Mouse (Mus musculus) WW6 (cell line): Measurements from ENCODE around the gene Arpc4.

Experiments used
- DNase-seq: peaks from one replicate; pipeline ENCODE4 v3.0.0-alpha.2; 2013; ENCODE audit warnings: low read depth, low spot score

Gene Arpc4

GRCm38 (mm10) chr6:113404649-113405448 lies 26.9 kb downstream of the Arpc4 start:
- DNase-seq = no peak

- DNase-seq = no peak
Measured at GRCm38 (mm10) chr6:113405483-113405882, 27.6 kb downstream of the Arpc4 start.

- peak; percentile 50 for DNase-seq
Measured at GRCm38 (mm10) chr6:113406683-113407082, 28.8 kb downstream of the Arpc4 start.

DNA sequence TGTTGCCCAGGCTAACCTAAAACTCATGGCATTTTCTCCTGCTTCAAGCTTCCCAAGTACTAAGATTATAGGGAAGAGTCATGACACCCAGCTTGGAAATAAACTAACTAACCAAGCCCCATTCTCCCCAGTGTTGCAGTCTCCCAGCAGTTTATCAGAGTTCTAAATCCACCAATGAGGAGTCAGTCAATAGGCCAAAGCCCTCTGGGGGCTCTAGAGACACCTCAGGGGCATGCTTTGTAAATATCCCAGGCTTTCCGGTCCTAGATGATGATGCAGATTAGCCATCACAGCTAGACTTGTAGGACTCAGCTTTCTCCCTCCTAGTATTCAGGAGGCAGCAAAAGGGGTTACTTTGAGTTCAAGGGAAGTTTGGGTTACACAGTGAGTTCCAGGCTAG lies 32.1 kb downstream of the Arpc4 start:
- no peak for DNase-seq

GRCm38 (mm10) chr6:113416416-113416815 lies 38.5 kb downstream of the Arpc4 start:
- DNase-seq = no peak

GRCm38 (mm10) chr6:113418441-113419198 lies 40.7 kb downstream of the Arpc4 start:
- no peak for DNase-seq

DNA sequence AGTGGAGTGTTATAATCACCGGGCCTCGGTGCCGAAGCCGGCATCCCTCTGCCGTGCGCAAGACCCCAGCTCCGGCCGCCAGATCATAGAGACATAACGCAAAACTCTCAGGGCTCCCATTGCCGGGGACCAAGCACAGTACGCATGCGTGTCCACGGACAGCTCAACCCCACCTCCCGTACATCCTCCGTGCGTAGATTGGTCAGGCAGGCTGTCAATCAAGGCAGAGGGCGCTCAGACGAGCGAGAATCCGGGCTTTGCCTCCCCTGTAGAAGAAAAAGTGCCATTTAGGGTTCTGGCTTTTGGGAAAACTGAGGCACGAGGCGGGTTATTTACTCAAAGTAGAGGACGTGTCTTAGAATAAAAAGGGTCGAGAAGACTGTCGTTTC lies 41.3 kb downstream of the Arpc4 start, which contains the start of gene Rpusd3:
Gene Rpusd3, minus strand, starts transcription at position 142 of the 389 bp plus-strand sequence.
- peak; percentile 99 for DNase-seq

DNA sequence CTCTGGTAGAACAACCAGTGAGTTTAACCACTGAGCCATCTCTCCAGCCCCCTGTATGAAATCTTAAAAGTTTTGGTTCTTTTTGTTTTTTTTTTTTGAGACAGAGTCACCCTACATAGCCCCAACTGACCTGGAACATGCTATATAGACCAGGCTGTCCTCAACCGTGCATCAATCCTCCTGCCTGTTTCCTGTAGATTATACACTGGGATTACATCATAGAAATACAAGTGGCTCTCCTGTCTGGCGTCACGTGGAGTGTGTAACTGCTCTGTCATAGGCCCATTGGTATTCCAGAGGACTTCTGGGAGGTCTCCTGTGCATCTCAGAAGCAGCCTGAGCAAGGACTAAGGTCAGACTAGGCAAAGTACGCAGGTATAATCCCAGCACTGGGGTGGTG lies 45.1 kb downstream of the Arpc4 start:
- no peak for DNase-seq

DNA sequence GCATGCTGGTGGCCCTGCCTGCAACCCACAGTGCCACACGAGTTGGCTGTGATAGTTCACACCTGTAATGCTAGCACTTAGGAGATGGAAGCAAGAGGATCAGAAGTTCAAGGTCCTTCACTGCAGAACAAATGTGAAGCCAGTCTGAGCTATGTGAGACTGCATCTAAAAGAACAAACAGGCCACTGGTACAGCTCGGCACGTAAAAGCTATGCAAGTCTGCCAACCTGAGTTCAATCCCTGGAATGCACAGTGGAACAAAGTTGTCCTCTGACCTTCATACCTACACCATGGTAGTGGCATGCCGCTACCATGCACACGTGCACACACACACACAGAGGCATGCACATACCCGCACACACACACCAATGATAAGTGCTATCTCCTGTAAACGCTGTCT lies 46.3 kb downstream of the Arpc4 start:
- no peak for DNase-seq

DNA sequence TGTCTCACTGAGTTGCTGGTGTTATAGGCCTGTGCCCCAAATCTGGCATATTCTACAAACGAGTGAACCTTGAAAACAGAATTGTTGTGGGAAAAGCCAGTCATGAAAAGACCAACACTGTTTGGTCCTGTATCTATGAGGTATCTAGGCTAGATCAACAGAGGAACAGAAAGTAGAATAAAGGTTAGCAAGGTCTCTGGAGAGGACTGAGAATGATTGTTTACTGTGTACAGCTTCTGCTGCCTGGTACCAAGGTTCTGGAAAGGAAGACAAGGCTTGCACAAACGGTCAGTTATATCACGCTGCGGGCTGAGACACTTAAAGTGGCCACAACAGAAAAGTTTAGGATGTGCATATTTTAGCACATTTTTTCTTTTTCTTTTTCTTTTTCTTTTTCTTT lies 48.8 kb downstream of the Arpc4 start:
- no peak for DNase-seq

GRCm38 (mm10) chr6:113427397-113427796 lies 49.5 kb downstream of the Arpc4 start:
- peak; percentile 74 for DNase-seq

DNA sequence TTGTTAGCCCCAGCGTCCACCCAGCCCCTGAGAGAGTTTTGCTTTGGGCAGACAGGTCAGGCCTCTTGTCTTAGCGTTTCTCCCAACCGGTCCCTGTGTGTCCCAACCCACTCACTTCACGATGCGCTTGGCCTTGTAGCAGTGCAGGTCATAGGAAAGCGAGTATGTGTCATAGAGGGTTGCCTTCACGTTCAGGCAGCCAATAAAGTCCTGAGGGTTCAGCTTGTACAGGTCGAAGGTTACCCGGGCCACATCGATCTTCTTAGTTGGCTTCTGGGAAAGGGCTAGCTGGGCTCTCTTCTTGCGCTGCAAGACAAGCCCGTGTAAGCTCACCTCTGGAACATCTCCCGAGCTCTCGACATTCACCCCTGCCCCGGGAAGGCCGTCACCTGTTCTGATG lies 50.1 kb downstream of the Arpc4 start:
- no peak for DNase-seq

GRCm38 (mm10) chr6:113429965-113430364 lies 52.0 kb downstream of the Arpc4 start:
- DNase-seq = no peak

GRCm38 (mm10) chr6:113430846-113431245 lies 52.9 kb downstream of the Arpc4 start:
- DNase-seq = no peak

DNA sequence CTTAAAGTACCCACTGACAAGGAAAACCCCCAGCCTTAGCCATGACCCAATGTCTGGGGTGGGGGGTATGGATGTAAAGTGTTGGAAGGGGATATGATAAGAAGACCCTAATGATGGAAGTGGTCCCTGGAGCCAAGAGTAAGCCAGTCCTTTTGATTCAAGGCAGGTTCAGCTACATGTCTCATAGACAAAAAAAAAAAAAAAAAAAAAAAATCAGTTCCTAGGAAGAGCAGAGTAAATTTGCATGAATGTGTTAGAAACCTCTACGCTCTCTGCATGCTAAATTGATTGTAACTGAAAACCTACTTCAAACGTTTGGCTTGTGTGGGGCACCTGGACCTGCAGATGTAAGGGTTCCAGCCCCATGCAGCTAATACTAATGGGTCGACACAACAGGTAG lies 53.9 kb downstream of the Arpc4 start:
- no peak for DNase-seq

DNA sequence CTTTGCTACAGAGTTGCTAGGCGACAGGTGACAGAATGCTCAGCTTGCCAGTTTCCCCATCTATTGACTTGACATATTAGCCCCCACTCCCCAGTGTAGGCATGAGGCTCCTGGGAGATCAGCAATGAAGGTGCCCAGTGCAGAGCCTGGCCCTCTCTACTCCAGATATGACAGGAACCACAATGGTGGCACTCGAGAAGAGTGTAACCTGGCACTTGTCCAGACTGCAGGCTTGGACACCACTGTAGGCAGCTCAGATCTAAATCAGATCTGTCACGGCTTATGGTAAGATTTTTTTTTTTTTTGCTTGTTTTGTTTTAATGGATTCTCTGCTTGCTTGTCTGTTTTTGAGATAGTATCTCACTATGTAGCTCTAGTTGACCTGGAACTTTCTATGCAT lies 55.7 kb downstream of the Arpc4 start:
- DNase-seq = no peak

GRCm38 (mm10) chr6:113434691-113435090 lies 56.8 kb downstream of the Arpc4 start:
- no peak for DNase-seq

- no peak for DNase-seq
Measured at GRCm38 (mm10) chr6:113435664-113436205, 57.8 kb downstream of the Arpc4 start, which contains the start of gene Cidec. Cidec (minus strand) TSS chr6:113435760.

DNA sequence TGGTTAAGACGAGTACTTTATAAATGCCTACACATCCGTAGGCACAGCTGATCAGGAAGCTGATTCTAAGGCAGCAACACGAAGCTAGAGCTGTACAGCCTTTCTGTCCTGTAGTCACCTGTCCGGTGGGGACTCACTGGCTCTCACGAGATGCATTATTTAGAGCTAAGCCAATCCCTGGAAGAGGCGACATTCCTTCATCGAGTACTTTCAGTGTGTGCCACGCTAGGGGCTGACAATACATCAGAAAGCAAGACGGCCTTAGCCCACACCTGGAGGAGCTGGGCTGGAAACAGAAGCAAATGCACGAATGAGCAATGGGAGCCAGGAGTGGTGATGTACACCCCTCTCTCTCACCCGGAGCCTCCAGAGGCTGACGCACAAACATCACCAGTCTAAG lies 59.2 kb downstream of the Arpc4 start:
- DNase-seq = no peak

DNA sequence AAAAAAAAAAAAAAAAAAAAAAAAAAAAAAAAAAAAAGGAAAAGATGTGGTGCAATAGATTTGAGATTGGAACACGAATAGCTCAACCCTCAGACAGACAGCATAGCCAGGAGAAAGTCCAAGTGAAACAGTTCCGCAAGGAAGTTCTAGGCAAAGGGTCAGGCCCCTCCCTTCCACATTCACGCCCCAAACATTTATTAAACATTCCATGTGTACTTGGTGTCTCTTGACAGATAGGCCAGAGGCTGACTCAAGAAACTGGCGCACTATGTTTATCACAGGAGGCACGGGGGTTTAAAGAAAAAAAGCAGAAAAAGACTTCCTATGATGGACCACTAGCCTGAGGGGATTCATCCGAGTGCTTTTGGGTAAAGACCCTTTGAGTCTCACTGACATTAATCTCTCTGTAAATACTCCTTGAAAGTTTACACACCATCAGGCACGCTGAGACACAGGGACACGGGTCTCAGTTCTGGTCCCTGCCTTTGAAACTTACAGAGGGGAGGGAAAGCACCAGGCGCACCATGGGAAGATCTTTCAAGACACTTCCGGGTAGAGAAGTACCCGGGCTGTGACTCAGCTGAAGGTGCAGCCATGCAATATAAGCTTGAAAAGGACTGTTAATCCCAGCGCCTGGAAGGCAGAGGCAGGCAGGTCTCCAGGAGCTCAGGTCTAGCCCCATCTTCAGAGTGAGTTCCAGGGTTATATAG lies 61.0 kb downstream of the Arpc4 start:
- DNase-seq = no peak
